Mouse (Mus musculus) urinary bladder, postnatal 36 days (tissue): ENCODE data around the gene Lrp8.

ENCODE experiments used
- DNase-seq, 2 experiments: peaks; one replicate each; pipeline ENCODE4 v3.0.0; 2022; ENCODE audit warnings: low spot score in 2 of 2, mixed read lengths in 1 of 2

The Lrp8 gene

DNA sequence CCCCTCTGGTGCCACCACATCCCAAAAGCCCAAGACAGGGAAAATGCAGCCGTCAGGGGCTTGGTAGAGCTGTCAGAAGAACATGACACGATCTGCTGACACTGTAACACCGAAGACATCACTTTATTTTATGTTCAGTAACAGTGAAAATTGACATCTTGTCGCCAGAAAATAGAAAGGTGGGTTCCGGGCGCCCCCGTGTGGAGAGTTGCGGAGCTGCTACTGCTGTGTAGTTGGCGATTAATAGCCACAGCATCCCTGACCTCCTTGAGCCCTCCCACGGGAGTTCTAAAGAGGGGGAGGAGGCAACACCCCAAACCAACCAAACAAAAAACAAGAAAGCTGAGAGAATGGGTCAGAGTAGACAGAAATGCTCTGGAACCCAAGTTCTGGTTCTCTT lies 42.9 kb downstream of the Lrp8 start:
- DNase-seq = peak; percentile 66 to 74

GRCm38 (mm10) chr4:107846795-107847194 lies 44.7 kb downstream of the Lrp8 start:
- DNase-seq = no peak

GRCm38 (mm10) chr4:107848546-107848945 lies 46.5 kb downstream of the Lrp8 start:
- no peak for DNase-seq

- no peak for DNase-seq
Measured at GRCm38 (mm10) chr4:107849621-107850020, 47.6 kb downstream of the Lrp8 start.

GRCm38 (mm10) chr4:107850091-107850490 lies 48.0 kb downstream of the Lrp8 start:
- no peak for DNase-seq

GRCm38 (mm10) chr4:107853333-107853732 lies 51.3 kb downstream of the Lrp8 start:
- no peak for DNase-seq

DNA sequence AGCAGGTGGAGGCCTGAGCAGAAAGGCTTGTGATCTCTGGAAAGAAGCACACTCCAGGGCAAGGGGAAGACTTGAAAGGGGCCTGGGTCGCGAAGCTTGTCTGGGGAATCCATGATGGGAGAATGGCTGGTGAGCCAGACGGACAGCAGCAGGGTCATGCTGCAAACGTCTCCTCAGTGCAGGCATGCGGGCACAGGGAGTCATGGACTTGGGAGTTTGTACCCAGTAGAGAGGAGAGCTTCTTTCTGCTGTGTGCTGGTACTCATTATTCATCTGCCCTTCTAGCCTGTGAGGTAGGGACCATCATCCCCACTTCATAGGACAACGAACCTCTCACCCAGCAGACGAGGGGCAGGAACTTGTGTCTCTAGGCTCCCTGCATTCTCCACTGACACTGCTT lies 51.8 kb downstream of the Lrp8 start:
- DNase-seq = no peak

GRCm38 (mm10) chr4:107856958-107857686 lies 55.1 kb downstream of the Lrp8 start:
- DNase-seq = no peak

- DNase-seq = no peak
Measured at GRCm38 (mm10) chr4:107858995-107859394, 56.9 kb downstream of the Lrp8 start.

DNA sequence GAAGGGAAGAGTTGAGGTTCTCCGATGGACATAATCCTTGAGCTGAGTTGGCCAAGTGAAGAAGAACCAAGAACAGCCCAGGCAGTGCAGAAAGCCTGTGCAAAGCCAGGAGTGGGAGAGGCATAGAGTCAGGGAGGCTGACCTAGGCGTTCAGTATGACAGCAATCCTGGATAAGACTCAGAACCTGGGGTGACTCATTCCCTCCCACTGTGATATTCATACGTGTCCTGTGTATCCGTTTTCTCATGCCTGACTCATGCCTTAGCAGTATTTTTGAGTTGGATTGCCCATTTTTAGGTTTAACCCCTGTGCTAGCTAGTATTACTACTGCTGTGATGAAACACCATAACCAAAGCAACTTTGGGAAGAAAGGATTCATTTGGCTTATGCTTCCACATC lies 62.8 kb downstream of the Lrp8 start:
- DNase-seq = no peak

DNA sequence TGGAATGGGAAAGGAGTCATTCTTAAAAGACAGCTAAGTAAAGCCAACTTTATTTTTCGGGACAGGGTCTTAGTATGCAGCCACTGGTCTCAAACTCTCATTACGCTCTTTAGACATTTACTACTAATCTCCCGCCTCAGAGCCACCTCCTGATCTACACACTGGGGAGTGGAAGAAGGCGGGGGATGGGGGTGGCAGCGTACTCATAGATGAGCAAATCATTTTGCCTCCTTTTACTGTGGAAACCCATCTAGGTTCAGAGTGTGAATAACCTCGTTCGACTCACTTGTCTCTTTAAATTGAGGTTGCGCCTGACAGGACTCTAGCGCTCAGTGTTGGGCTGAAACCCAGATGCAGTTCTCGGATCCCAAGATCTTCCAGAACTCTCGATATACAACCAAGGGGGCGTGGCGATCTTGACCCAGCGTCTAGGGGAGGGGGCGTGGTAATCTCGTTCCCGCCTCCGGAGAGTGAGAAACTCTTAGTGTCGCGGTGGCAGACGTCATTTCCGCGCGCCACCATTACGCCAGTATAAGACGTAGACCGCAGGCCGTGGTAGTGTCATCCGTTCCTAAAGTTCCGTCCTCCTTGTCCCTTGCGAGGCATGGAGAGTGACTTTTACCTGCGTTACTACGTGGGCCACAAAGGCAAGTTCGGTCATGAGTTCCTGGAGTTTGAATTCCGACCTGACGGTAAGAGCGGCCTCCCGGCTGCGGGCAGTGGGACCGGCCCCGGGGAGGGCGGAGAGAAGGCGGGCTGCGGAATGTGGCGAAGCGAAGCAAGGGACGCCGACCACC lies 77.4 kb downstream of the Lrp8 start, which contains the start of gene Magoh:
Gene Magoh (plus strand): TSS at position 502 of the 797 bp plus-strand sequence.
- peak; percentile 92 to 95 for DNase-seq

DNA sequence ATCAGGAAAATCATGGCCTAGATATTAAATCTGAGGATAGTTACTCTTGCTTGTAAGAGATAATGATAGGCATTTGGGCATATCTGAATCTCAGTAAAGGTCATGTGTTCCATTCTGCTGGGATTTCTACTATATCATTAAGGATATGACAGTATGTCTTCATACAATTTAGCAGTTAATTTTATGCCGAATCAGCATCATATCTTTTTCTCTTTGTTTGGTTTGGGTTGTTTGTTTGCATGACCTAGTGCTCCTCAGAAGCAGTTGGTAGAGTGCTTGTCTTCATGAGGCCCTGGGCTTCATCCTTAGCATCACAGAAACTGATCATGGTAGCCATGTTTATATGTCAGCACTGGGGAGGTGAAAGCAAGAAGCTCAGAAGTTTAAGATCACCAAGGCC lies 79.6 kb downstream of the Lrp8 start:
- DNase-seq = no peak

DNA sequence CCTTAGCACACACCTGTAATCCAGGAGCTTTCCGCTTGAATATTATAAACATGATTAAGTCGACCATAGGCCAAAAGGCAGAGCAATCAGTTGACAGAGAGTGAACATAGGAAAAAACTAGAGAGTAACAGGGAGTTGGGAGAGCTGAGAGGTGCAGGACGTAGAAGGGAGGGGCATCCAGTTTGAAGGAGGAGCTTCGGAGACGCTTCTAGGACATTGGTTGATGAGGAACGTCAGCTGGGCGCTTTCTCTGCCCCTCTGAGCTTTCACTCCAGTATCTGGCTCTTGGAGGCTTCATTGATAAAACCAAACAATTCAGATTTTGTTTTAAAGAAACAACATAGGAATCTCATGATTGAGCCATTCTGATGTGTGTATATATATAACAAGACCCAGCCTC lies 84.3 kb downstream of the Lrp8 start:
- no peak for DNase-seq

DNA sequence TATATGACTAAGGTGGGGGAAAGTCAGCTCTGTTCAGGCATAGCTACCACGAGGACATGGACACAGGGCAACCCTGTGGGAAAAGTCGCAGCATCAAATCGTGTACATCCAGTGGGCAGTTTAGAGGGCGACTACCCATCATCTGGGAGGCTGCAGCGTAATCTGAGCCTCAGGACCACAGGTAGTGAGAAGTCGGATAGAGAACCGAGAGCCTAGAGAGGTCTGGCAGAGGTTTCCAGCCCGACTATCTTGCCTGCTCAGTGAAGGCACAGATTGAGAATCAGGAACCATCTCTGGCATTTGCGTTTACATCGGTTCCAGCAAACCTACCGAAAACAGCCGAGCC lies 87.3 kb downstream of the Lrp8 start:
- peak in 1 of 2 experiments; percentile 6 for DNase-seq

DNA sequence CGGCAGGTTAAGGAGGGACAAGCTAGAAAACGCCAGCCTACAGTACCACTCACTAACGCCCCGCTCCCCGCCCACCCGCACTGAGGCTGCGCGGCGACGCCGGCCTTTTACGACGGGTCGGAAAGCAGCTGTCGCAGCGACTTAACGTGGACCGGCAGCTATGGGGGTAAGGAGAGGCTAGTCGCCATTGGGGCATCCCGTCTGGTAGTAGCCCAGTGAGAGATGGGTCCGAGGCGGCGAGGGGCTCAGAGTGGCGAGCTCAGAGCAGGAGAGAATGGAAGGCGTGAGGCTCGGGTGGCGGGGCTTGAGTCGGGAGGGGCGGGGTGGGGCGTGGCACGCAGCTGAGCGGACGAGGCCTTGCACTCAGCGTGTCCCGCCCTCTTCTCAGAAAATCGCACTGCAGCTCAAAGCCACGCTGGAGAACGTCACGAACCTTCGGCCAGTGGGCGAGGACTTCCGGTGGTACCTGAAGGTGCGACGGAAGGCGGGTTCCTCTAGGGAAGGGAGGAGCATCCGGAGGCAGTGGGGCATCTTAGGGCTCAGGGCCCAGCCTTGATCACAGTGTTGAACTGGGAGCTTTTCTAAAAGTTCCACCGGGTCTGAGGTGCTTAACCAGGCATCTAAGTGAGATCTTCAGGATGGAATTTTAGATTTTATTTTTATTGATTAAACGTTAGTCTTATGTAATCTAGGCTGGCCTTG lies 87.8 kb downstream of the Lrp8 start, which contains the start of gene 0610037L13Rik:
Gene 0610037L13Rik (plus strand): TSS at position 83 of the 702 bp plus-strand sequence.
- peak; percentile 90 to 94 for DNase-seq

DNA sequence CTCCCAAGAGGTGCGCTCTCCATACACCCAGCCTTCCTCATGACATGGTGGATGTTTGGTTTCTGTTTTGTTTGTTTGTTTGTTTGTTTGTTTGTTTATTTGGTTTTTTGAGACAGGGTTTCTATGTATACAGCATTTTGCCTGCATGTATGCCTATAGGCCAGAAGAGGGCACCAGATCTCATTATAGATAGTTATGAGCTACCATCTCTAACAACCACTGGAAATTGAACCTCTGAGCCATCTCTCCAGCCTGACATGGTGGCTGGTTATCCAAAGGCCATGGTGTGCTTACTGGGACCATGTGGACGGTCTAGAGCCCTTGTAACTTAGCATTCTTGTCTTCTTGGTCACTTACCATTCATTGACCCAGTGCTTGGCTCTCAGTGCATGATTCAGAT lies 90.6 kb downstream of the Lrp8 start:
- no peak for DNase-seq

GRCm38 (mm10) chr4:107899211-107899927 lies 97.3 kb downstream of the Lrp8 start:
- DNase-seq = no peak

DNA sequence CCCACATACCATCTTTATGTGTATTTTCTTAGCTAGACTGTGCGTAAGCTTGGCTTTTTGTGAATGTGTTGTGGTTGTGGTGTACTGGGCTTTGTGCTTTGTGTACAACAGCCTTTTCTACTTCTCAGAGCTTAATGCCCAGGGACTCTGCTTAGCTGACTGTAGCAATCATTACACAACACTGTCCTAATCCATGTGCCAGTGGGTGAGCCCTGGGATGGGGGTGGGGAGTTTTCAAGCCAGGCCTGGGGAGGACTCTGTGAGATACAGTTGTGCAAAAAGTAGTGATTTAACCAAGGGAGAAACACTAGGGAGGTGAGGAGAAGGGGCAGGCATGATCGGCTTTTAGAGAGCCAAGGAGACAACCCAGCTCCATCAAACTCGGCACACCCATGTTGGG lies 98.1 kb downstream of the Lrp8 start:
- no peak for DNase-seq

- DNase-seq = no peak
Measured at GRCm38 (mm10) chr4:107904252-107904651, 102.2 kb downstream of the Lrp8 start.

- DNase-seq = no peak
Measured at GRCm38 (mm10) chr4:107906561-107906960, 104.5 kb downstream of the Lrp8 start.

- no peak for DNase-seq
Measured at GRCm38 (mm10) chr4:107910020-107910419, 108.0 kb downstream of the Lrp8 start.

GRCm38 (mm10) chr4:107920336-107920735 lies 118.3 kb downstream of the Lrp8 start:
- no peak for DNase-seq
